Mouse (Mus musculus) cortical plate, adult 2 months (tissue): ENCODE data around the gene Kcnb1. TPM values are rescaled to one million over a fixed set of nuclear protein-coding genes. Genes with fewer than 3 reads are reported as not detected.

Experiments
- H3K27ac ChIP-seq: fragments of 200-500 bp; 2 replicates; pipeline ENCODE4 v1.5.1; 2012; ENCODE audit warnings: low read length, control low read depth, inconsistent platforms; ENCODE audit not compliant: insufficient read depth
- H3K4me1 ChIP-seq: fragments of 200-500 bp; 2 replicates; pipeline ENCODE4 v1.6.1; 2011; ENCODE audit warnings: low read length; ENCODE audit not compliant: control insufficient read depth, insufficient read depth
- H3K4me3 ChIP-seq: fragments of 200-500 bp; 2 replicates; pipeline ENCODE4 v1.5.1; 2011; ENCODE audit warnings: mild to moderate bottlenecking, low read length, control low read depth; ENCODE audit not compliant: insufficient read depth
- CTCF ChIP-seq: fragments of 200-500 bp; IDR thresholded peaks from 2 replicates; pipeline ENCODE4 v1.5.1; 2011; ENCODE audit warnings: mild to moderate bottlenecking, control low read depth, low read length; ENCODE audit not compliant: insufficient read depth; ENCODE audit errors: extremely low read depth
- POLR2A ChIP-seq: fragments of 200-500 bp; IDR thresholded peaks from 2 replicates; pipeline ENCODE4 v1.6.1; 2011; ENCODE audit warnings: mild to moderate bottlenecking, low read length, control low read depth; ENCODE audit not compliant: insufficient read depth; ENCODE audit errors: extremely low read depth
- polyA plus RNA-seq: library from polyadenylated mRNA; depleted of rRNA; stranded (reverse); fragments of >200 nt; gene quantifications from 2 replicates; pipeline ENCODE4 v1.2.3, GENCODE M21; 2012

Kcnb1 gene
- polyA plus RNA-seq, 1 experiment = 68.7 TPM

DNA sequence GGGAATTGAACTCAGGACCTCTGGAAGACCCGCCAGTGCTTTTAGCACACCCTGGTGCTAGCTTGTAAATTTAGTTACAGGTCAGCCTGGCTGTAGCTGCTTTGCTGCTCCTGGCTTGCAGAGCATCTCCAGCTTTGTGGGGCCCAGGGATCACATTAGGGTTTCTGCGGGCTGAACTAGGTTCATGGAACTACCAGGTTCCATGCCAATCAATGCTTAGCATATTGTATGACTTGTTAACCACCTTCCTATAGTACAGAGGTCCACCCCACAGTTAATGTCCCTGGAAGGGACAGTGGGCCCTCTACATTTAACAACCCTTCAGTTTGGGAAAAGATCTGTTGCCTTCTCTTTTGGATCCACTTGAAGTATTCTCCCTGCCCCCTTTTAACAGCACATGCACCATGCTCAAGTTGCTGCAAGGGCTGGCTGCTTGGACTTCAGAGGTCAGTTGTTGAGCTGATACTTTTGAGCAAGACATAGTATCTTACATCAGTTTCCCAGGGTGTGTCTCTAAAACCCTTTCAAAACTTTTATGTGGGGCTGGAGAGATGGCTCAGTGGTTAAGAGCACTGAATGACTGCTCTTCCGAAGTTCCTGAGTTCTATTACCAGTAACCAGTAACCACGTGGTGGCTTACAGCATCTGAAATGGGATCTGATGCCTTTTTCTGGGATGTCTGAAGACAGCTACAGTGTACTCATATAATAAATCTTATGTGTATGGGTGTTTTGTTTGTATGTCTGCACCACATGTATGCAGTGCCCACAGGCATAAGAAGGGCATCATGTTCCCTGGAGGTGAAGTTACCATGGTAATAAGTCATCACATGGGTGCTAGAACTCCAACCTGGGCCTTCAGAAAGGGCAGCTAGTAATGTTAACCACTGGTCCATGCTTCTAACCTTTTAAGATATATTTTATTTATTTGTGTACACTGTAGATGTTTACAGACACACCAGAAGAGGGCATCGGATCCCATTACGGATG lies 123.1 kb downstream of the Kcnb1 start:
- H3K4me1 ChIP-seq = peaks cover 6% of the 10 kb centered on the region
- no peak overlapping the region for H3K27ac ChIP-seq
- TF ChIP-seq POLR2A (no peak), CTCF (no peak)
- H3K4me3 ChIP-seq = no peak overlapping the region

DNA sequence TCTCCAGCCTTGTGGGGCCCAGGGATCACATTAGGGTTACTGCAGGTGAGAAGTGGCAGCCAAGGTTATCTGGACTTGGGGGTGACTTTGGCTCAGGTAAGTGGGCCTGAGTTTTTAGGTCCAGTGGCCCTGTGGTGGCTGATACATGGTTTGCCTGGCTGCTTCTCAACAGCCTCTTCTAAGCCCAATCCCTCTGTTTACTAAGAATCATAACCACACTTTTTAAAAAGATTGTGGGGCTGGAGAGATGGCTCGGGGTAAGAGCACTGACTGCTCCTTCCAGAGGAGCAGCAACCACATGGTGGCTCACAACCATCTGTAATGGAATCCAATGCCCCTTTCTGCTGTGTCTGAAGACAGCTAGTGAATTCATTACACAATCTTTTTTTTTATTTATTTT lies 123.9 kb downstream of the Kcnb1 start:
- no peak for TF ChIP-seq POLR2A
- TF ChIP-seq CTCF = no peak
- peaks cover 6% of the 10 kb centered on the region for H3K4me1 ChIP-seq
- no peak overlapping the region for H3K4me3 ChIP-seq
- H3K27ac ChIP-seq = no peak overlapping the region

DNA sequence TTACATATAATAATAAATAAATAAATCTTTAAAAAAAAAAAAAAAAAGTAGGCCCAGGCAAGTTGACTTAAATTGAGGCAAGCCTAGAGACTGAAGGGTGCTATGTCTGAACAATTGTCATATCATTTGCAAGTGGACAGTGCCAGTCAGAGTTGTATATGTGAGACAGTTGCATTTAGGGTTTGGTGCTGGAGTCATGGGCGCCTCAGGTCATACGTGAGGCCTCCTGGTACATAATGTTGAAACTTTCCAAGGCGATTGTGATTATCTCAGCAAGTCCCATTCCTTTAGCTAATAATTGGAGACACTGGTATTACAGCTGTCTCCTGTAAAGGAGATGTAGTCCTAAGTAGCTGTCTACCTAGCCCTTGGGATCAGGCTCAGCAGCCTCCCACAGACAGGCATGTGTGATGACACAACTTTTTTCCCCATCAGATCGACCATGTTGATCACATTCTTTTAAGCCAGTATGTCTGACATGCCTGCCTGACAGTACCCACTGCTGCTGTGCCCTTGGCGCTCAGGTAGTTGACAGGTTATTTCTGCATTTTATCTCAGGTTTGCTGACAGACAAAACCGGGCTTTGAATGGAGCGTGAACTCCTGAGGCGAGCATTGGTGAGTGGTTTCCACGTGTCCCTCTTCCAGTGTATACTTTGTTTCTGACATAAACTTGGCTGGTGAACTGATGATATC lies 125.2 kb downstream of the Kcnb1 start:
- no peak for TF ChIP-seq CTCF
- no peak for TF ChIP-seq POLR2A
- Histone ChIP-seq H3K4me1 (peaks cover 7% of the 10 kb centered on the region), H3K27ac (no peak overlapping the region), H3K4me3 (peak overlapping the region; percentile 27)

DNA sequence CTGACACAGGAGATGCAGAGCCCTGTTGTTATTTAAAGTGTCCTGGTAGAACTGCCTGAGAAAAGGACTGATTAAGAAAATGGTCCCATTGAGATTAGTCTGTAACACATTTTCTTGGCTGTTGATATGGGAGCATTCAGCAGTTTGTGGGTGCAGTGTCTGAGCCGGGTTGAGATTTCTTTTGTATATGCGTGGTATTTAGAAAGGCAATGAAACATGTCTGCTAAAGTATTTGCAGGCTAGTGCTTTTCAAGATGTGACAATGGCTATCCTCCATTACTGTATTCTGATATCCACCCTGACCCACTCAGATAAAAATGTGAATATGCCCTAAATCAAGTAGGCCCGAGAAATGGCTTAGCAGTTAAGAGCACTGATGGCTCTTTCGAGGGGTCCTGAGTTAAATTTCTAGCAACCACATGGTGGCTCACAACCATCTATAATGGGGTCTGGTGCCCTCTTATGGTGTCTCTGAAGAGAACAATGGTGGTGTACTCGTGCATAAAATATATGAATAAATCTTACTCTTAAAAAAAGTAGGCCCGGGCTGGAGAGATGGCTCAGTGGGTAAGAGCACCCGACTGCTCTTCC lies 126.0 kb downstream of the Kcnb1 start:
- Histone ChIP-seq H3K4me3 (peak overlapping the region; percentile 89; the same call in 1 of the 2 replicates), H3K4me1 (peaks cover 7% of the 10 kb centered on the region), H3K27ac (no peak overlapping the region)
- TF ChIP-seq POLR2A = no peak

DNA sequence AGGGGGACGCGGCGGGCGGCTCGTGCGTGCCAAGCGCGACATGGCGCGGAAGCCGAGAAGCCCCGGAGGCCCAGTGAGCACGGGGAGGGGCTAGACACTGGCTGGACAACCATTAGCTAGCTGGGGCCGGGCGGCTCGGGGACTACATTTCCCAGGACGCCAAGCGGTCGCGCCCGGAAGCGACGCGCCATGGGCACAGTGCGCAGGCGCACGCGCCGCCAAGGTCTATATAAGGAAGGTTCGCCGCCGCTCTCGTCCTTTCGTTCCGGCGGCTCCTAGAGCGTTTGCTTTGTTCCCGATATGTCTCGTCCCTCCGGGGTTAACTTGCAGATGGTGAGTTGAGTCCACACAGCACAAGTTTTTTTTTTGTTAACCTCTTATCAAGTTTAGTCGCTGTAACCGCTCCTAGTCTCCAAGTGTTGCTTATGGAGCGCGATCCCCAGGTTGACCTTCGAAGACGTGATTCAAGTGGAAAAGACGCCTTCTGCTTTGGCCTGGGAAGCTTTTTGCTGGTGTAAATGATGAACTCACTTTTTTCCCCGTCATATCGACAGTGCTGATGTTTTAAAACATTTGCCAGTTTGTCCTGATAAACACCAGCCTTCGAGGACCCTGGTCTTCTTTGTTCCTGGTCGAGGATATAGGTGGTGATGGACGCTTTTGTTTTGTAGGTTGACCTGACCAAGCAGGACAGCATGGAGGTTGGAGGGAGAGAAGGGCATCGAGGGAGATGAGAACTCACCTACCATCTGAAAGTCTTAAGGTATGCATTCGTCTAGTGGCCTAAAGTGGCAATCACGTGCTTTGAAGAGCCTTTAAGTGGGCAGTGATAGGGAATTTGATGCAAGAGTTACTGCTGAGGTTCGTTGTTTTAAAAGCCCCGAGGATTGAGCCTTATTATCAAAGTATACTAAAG lies 126.7 kb downstream of the Kcnb1 start, which contains the start of gene Znfx1:
Gene Znfx1 (minus strand): TSS at position 51 of the 916 bp plus-strand sequence.
- H3K27ac ChIP-seq = peak within 1 kb of the TSS; percentile 97
- peaks cover 7% of the 10 kb centered on the region for H3K4me1 ChIP-seq
- H3K4me3 ChIP-seq = peak within 1 kb of the TSS; percentile 89
- TF ChIP-seq POLR2A (peak; percentile 100), CTCF (no peak)

DNA sequence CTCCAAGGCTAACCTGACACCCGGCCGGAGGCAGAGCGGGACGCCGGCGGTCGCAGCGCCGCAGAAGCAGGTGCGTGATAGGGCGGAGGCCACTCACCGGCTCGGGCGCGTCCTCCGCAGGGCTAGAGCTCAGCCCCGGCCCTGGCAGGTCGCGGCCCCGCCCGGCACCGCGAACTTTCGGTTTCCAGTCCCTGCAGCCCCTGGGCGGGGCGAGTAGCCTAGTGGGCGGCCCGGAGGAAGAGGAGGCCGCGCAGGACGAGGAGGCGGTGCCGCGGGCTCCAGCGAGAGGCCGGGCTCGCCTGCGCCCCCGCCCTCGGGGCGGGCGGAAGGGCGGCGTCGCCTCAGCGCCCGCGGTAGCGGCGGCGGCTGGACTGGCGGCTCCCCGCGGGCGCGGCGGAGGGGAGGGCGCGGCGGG lies 127.5 kb downstream of the Kcnb1 start:
- H3K4me3 ChIP-seq = peak overlapping the region; percentile 89
- H3K4me1 ChIP-seq = peaks cover 7% of the 10 kb centered on the region
- H3K27ac ChIP-seq = peak overlapping the region; percentile 97
- TF ChIP-seq CTCF (no peak), POLR2A (peak; percentile 25; the same call in 1 of the 2 replicates)

DNA sequence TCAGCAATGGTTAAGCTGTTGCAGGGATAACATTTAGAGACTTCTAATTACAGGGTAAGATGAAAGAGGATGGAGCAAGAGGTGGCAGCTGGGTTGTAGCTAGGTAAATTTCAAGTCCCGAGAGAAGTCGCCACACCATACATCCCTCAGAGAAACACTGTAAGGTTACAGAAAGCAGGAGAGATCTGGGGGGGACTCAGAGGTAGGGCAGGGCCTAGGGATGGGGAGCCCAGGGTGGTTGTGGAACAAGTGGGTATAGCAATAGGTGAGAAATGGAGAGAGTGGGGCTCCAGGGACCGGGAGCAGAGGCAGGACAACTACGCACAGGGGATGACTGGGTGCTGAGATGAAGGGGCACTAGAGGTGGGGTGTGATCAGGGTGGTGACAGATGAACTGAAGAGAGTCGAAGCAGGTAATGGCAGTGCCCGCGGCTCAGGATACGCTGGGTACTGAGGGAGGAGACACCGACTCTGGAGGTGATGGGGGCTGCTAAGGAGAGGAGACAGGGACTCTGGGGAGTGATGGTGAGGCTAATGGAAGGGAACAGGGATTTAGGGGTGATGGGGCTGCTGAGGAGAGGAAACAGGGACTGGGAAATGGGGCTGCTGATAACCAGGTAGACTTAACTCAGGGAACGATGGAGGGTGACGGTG lies 128.4 kb downstream of the Kcnb1 start:
- Histone ChIP-seq H3K27ac (peak overlapping the region; percentile 73), H3K4me1 (peaks cover 7% of the 10 kb centered on the region), H3K4me3 (peak overlapping the region; percentile 89)
- TF ChIP-seq POLR2A (0 out of 2 replicates have a peak, but pooled peaks have one; percentile 28), CTCF (no peak)

DNA sequence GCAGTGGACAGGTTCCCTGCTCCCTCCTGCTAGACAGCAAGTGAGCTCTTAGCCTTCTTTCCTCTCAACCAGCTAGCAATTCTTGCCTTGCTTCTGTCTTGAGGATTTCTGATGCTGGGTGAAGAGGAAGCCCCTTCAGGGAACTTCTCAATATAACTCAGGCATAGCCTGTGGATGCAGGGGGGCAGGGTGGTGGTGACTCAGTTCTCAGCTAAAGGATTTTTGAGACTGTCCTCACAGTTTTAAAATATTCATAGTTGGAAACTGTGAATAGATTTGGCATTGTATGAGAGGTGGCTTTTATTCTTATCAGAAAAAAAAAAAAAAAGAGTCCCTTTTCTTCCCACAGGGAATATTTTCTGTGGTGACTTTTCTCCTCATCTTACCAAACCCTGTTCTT lies 129.2 kb downstream of the Kcnb1 start:
- TF ChIP-seq CTCF (no peak), POLR2A (no peak)
- Histone ChIP-seq H3K4me3 (peak overlapping the region; percentile 89), H3K27ac (no peak overlapping the region), H3K4me1 (peaks cover 7% of the 10 kb centered on the region)

DNA sequence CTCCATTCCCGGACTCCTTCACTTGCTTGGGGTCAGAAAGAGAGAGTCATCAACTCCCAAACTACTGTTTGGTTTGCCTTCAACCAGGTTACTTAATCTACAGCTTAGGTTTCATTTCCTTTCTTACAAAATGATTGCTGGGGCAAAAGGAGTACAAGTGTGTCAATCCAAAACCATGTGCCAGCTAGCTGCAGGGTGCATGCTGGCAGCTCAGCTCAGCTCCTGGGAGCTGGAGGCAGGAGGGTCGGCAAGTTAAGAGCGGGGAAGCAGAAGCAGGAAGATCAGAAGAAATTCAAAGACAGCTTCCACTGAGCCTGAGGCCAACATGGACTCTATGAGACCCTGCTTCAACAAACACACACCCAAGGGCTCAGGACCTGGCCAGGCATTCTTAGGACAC lies 129.6 kb downstream of the Kcnb1 start:
- no peak overlapping the region for H3K27ac ChIP-seq

More for the DNA sequence above, 129.6 kb downstream of the Kcnb1 start:
- TF ChIP-seq CTCF (no peak), POLR2A (no peak)
- Histone ChIP-seq H3K4me3 (peak overlapping the region; percentile 21), H3K4me1 (peaks cover 9% of the 10 kb centered on the region)
